Mouse (Mus musculus): ENCODE data around the gene Tekt4.

The Tekt4 gene

DNA sequence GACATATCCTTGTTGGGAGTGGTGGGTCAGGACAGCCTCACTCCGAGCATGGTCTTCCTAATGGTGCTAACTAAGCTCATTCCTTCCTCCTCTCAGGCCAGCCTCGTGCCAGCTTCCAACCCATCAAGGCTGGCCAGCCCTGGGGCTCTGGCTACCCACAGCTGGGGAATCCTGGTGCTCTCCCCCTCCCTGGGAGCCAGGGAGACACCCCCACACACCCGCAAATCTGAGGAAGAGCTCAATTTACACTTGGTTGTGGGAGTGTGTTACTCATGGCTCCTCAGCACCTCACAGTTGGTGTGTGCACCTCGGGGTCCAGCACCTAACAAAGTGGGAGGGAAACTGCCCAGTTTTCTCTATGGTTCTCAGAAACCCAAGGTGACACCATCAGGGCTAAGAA lies 43.2 kb upstream of the Tekt4 start:
- H3K9me3 ChIP-seq (ENCODE audit: low read length), result no peaks in the 10 kb centered on the region
- H3K36me3 ChIP-seq (ENCODE audit: insufficient read depth, low read length), result no peaks in the 10 kb centered on the region
- no peak for TF ChIP-seq POU5F1 (IDR thresholded peaks at IDR 0.05; ENCODE audit: borderline replicate concordance, low read length)
- no peak for TF ChIP-seq CTCF (conservative IDR thresholded peaks at IDR 0.05; ENCODE audit: low read length)
- TF ChIP-seq NANOG (IDR thresholded peaks at IDR 0.05; ENCODE audit: borderline replicate concordance, low read length), result no peak
- H3K4me1 ChIP-seq (replicated peaks; ENCODE audit: low read depth, low read length), result peaks cover 44% of the 10 kb centered on the region
- H3K4me3 ChIP-seq (replicated peaks; ENCODE audit: low read length), result no peak overlapping the region
- H3K27me3 ChIP-seq (ENCODE audit: insufficient read depth, low read length), result no peaks in the 10 kb centered on the region

DNA sequence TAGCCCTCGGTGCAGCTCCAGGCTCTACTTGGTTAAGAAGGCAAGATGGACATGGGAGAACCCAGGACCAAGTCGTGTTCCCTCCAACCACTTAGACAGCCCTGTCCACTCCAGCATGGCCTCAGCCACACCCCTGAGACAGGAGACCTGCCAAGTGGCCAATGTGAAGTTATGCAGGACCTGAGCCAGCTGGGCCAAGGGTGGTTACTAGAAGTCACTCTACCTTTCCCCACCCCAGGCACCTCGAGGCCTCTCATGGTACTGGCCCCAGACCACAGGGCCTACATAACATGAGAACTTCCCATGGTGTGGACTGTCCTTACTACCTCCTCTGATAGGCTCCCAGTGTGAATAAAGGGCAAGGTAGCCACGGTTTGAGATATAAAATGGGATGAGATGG lies 40.2 kb upstream of the Tekt4 start:
- no peak for TF ChIP-seq NANOG (IDR thresholded peaks at IDR 0.05; ENCODE audit: borderline replicate concordance, low read length)
- no peak for TF ChIP-seq POU5F1 (IDR thresholded peaks at IDR 0.05; ENCODE audit: borderline replicate concordance, low read length)
- no peak for TF ChIP-seq CTCF (conservative IDR thresholded peaks at IDR 0.05; ENCODE audit: low read length)

DNA sequence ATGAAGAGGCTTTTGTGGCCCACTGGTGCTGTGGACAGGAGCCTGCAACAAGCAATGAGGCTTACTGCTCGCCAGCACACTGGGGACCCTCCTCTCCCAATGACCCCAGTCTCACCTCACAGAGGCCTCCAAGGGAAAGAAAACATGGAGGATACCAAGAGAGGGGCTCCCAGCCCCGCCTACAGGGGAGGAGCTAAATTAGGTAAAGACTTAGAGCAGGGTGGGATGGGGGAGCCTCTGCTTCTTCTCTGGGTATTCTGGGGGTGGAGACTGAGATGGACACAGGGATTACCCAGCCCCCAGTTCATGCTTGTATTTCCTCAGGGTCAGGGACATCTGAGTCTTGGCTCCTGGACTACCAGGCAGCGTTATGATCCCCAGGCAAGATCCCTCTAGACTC lies 39.5 kb upstream of the Tekt4 start:
- no peaks in the 10 kb centered on the region for H3K36me3 ChIP-seq (ENCODE audit: insufficient read depth, low read length)
- peaks cover 31% of the 10 kb centered on the region for H3K4me1 ChIP-seq (replicated peaks; ENCODE audit: low read depth, low read length)
- H3K4me3 ChIP-seq (replicated peaks; ENCODE audit: low read length), result 0 out of 2 replicates have a peak overlapping the region, but pooled peaks have one; percentile 10
- H3K27me3 ChIP-seq (ENCODE audit: insufficient read depth, low read length), result no peaks in the 10 kb centered on the region
- H3K9me3 ChIP-seq (ENCODE audit: low read length), result no peaks in the 10 kb centered on the region
- no peak for TF ChIP-seq CTCF (conservative IDR thresholded peaks at IDR 0.05; ENCODE audit: low read length)
- TF ChIP-seq POU5F1 (IDR thresholded peaks at IDR 0.05; ENCODE audit: borderline replicate concordance, low read length), result no peak
- no peak for TF ChIP-seq NANOG (IDR thresholded peaks at IDR 0.05; ENCODE audit: borderline replicate concordance, low read length)

More for the DNA sequence above, 40.2 kb upstream of the Tekt4 start:
- H3K27me3 ChIP-seq (ENCODE audit: insufficient read depth, low read length), result no peaks in the 10 kb centered on the region
- peaks cover 34% of the 10 kb centered on the region for H3K4me1 ChIP-seq (replicated peaks; ENCODE audit: low read depth, low read length)
- H3K4me3 ChIP-seq (replicated peaks; ENCODE audit: low read length), result no peak overlapping the region
- H3K36me3 ChIP-seq (ENCODE audit: insufficient read depth, low read length), result no peaks in the 10 kb centered on the region
- H3K9me3 ChIP-seq (ENCODE audit: low read length), result no peaks in the 10 kb centered on the region

DNA sequence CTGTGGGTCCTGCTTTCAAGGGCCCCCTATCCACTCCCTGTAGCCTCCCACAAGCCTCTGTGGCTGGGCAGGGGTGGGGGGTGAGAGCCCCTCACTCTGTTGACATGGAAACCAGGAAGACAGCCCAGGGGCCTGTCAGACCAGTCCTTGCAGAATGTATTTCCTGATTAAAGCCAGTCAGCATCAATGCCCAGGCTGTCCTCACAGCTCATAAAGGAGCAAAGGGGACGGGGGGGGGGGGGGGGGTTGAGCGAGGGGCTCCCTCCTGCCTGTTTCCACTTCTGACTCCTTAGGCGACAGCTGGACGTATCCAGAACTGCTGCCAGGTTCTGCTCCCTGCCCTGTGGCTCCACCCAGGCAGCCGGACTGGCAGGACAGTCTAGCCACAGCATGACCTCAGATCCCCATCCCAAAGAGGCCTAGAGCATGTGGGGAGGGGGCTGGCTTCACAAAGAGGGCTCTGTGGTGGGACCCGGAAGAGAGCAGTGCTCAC lies 38.9 kb upstream of the Tekt4 start:
- Histone ChIP-seq H3K4me1 (replicated peaks; ENCODE audit: low read depth, low read length) (peaks cover 26% of the 10 kb centered on the region), H3K36me3 (ENCODE audit: insufficient read depth, low read length) (no peaks in the 10 kb centered on the region), H3K27me3 (ENCODE audit: insufficient read depth, low read length) (no peaks in the 10 kb centered on the region), H3K4me3 (replicated peaks; ENCODE audit: low read length) (no peak overlapping the region), H3K9me3 (ENCODE audit: low read length) (no peaks in the 10 kb centered on the region)
- TF ChIP-seq NANOG (IDR thresholded peaks at IDR 0.05; ENCODE audit: borderline replicate concordance, low read length) (no peak), POU5F1 (IDR thresholded peaks at IDR 0.05; ENCODE audit: borderline replicate concordance, low read length) (no peak), CTCF (conservative IDR thresholded peaks at IDR 0.05; ENCODE audit: low read length) (no peak)

DNA sequence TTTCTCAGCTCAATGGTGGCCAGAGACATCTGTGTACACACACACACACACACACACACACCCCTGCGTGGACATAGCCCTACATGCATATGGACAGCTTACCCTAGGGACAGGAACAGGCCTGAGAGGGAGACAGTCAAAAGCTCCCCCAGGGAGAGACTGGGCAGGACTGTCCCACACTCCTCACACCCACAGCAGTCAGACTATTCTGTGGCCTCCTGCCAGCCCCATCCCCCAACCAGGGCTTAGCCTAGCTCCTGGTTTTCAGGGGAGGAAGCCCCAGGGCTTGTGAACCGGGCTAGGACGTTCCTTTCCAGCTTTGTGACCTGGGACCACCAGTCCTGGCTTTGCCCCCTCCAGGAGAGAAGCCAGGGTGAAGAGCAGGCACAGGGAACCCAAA lies 38.2 kb upstream of the Tekt4 start:
- no peak for TF ChIP-seq NANOG (IDR thresholded peaks at IDR 0.05; ENCODE audit: borderline replicate concordance, low read length)
- no peak for TF ChIP-seq CTCF (conservative IDR thresholded peaks at IDR 0.05; ENCODE audit: low read length)
- no peak for TF ChIP-seq POU5F1 (IDR thresholded peaks at IDR 0.05; ENCODE audit: borderline replicate concordance, low read length)
- Histone ChIP-seq H3K27me3 (ENCODE audit: insufficient read depth, low read length) (no peaks in the 10 kb centered on the region), H3K9me3 (ENCODE audit: low read length) (no peaks in the 10 kb centered on the region), H3K36me3 (ENCODE audit: insufficient read depth, low read length) (no peaks in the 10 kb centered on the region), H3K4me3 (replicated peaks; ENCODE audit: low read length) (no peak overlapping the region), H3K4me1 (replicated peaks; ENCODE audit: low read depth, low read length) (peaks cover 26% of the 10 kb centered on the region)

DNA sequence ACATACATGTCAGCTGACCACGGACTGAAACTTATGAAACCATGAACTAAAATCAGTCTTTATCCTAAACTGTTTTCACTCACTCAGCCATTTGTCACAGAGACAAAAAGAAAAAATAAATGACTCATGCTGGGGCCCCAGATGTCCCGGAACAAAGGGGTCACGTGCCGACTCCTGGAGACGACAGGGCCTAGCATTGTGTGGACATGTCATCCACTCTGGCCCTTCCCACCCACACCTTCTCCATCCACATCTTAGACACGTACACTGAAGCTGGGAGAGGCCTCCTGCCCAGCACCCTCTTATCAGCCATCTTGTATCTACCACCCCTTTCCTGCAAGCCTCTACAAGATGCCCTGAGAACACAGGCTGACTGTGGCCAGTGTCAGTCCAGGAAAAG lies 36.4 kb upstream of the Tekt4 start:
- Histone ChIP-seq H3K9me3 (ENCODE audit: low read length) (no peaks in the 10 kb centered on the region), H3K36me3 (ENCODE audit: insufficient read depth, low read length) (no peaks in the 10 kb centered on the region), H3K4me3 (replicated peaks; ENCODE audit: low read length) (no peak overlapping the region), H3K27me3 (ENCODE audit: insufficient read depth, low read length) (no peaks in the 10 kb centered on the region), H3K4me1 (replicated peaks; ENCODE audit: low read depth, low read length) (peaks cover 26% of the 10 kb centered on the region)
- TF ChIP-seq POU5F1 (IDR thresholded peaks at IDR 0.05; ENCODE audit: borderline replicate concordance, low read length) (no peak), CTCF (conservative IDR thresholded peaks at IDR 0.05; ENCODE audit: low read length) (no peak), NANOG (IDR thresholded peaks at IDR 0.05; ENCODE audit: borderline replicate concordance, low read length) (no peak)

DNA sequence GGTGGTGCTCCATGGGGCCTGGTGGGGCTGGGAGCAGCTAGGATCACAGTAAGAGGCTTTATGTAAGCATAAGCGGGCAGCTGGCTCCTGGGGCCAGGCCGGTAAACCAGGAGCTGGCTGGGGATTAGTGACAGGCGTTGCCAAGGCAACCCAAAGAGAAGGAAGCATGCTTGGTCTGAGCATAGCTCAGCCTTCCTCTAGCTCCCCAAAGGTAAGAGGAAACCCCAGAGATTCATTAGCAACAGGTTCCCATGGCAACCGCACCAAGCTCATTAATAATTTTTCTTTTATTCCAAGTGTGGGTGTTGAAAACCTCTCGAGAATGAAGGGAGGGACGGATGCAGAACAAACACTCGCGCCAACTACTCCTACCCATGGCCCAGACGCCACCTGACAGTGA lies 35.5 kb upstream of the Tekt4 start:
- Histone ChIP-seq H3K4me3 (replicated peaks; ENCODE audit: low read length) (no peak overlapping the region), H3K4me1 (replicated peaks; ENCODE audit: low read depth, low read length) (peaks cover 25% of the 10 kb centered on the region), H3K27me3 (ENCODE audit: insufficient read depth, low read length) (no peaks in the 10 kb centered on the region), H3K36me3 (ENCODE audit: insufficient read depth, low read length) (no peaks in the 10 kb centered on the region), H3K9me3 (ENCODE audit: low read length) (no peaks in the 10 kb centered on the region)
- TF ChIP-seq NANOG (IDR thresholded peaks at IDR 0.05; ENCODE audit: borderline replicate concordance, low read length) (no peak), POU5F1 (IDR thresholded peaks at IDR 0.05; ENCODE audit: borderline replicate concordance, low read length) (no peak), CTCF (conservative IDR thresholded peaks at IDR 0.05; ENCODE audit: low read length) (no peak)

DNA sequence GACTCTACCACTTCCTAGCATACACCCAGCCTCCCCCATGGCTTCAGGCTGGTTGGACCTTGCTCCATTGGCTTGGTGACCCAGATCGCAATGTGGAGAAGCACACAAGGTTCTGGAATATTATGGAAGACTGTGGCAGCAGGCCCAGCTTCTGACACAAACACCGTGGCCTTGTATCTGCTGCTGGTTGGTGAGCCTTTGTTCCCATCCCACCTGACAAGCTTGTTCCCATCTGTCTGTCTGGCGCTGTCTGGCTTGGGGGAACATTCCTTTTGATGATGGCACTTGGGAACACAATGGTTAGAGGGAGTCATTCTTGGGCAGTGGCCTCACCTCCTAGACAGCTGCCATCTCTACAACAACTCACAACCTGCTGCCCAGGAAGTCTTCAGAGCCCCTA lies 33.4 kb upstream of the Tekt4 start:
- TF ChIP-seq CTCF (conservative IDR thresholded peaks at IDR 0.05; ENCODE audit: low read length) (no peak), NANOG (IDR thresholded peaks at IDR 0.05; ENCODE audit: borderline replicate concordance, low read length) (no peak), POU5F1 (IDR thresholded peaks at IDR 0.05; ENCODE audit: borderline replicate concordance, low read length) (no peak)
- H3K36me3 ChIP-seq (ENCODE audit: insufficient read depth, low read length), result no peaks in the 10 kb centered on the region
- no peaks in the 10 kb centered on the region for H3K27me3 ChIP-seq (ENCODE audit: insufficient read depth, low read length)
- peaks cover 15% of the 10 kb centered on the region for H3K4me1 ChIP-seq (replicated peaks; ENCODE audit: low read depth, low read length)
- no peak overlapping the region for H3K4me3 ChIP-seq (replicated peaks; ENCODE audit: low read length)
- H3K9me3 ChIP-seq (ENCODE audit: low read length), result no peaks in the 10 kb centered on the region

DNA sequence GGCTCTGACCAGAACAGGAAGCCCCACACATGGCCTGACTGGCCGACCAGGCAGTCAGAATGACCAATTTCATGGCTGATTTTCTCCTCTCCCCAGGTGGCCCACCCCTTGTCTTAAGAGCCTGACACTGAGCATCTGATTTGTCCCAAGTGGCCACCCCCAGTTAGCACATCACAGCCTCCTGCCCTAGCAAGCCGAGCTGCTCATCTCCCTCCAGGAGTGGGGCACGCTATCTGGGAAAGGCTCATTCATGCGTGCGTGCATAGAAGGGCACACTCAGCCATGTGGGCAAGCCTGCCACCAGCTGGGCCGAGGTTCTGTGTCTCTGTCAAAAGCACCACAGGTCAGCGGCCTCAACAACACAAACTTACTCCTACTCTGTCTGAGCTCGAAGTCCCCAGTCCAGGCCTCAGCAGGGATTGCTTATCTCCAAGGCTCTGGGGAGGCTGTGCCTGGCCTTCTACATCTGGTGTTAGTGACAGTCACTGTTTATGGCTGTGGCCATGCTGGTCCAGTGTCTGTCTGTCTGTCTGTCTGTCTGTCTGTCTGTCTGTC lies 29.8 kb upstream of the Tekt4 start:
- no peak overlapping the region for H3K4me3 ChIP-seq (replicated peaks; ENCODE audit: low read length)

More for the DNA sequence above, 29.8 kb upstream of the Tekt4 start:
- no peaks in the 10 kb centered on the region for H3K36me3 ChIP-seq (ENCODE audit: insufficient read depth, low read length)
- H3K27me3 ChIP-seq (ENCODE audit: insufficient read depth, low read length), result peaks cover 17% of the 10 kb centered on the region
- H3K9me3 ChIP-seq (ENCODE audit: low read length), result no peaks in the 10 kb centered on the region
- TF ChIP-seq CTCF (conservative IDR thresholded peaks at IDR 0.05; ENCODE audit: low read length), result no peak
- no peak for TF ChIP-seq NANOG (IDR thresholded peaks at IDR 0.05; ENCODE audit: borderline replicate concordance, low read length)
- TF ChIP-seq POU5F1 (IDR thresholded peaks at IDR 0.05; ENCODE audit: borderline replicate concordance, low read length), result no peak
- peaks cover 27% of the 10 kb centered on the region for H3K4me1 ChIP-seq (replicated peaks; ENCODE audit: low read depth, low read length)
